Mouse (Mus musculus): ENCODE data around the gene Btbd35f2. TPM values are rescaled to one million over a fixed set of nuclear protein-coding genes. Genes with fewer than 3 reads are reported as not detected.
"Not testable (repeated sequence)": the region's sequence is repeated elsewhere in the genome, so short reads cannot be mapped to it uniquely, and the experiment has no call there.

Btbd35f2 gene
- polyA plus RNA-seq (2015; fragmentation: Nextera tagmentation; extraction: Ambion mirVana) = not detected in 2 replicates

- not testable (repeated sequence) for H3K4me1 ChIP-seq (replicated peaks); H3K27ac ChIP-seq; H3K9me3 ChIP-seq; H3K4me3 ChIP-seq; H3K36me3 ChIP-seq; ATAC-seq (ENCODE audit: low FRiP score); H3K27me3 ChIP-seq; H3K9ac ChIP-seq; H3K4me2 ChIP-seq
- WGBS = 83% methylated on average over 1 of the region's 3 CpGs
Measured at GRCm38 (mm10) chrX:32278094-32278493, at the start of gene Btbd35f2. Btbd35f2 (plus strand) TSS chrX:32278394.

Other genes starting within 250 kb of the Btbd35f2 start
- gene Btbd35f22, start 230.6 kb upstream of the Btbd35f2 start, polyA plus RNA-seq (2015; fragmentation: Nextera tagmentation; extraction: Ambion mirVana) = not detected in 2 replicates

Data from hindbrain, embryonic 13.5 days (tissue).